Mouse (Mus musculus) frontal cortex, adult 2 months (tissue): ENCODE data around the gene Olfr1026. TPM values are rescaled to one million over a fixed set of nuclear protein-coding genes. Genes with fewer than 3 reads are reported as not detected.

ENCODE experiments used
- DNase-seq, 2 experiments: peaks; one replicate each; pipeline ENCODE4 v3.0.0; 2022; ENCODE audit warnings: low spot score in 1 of 2; ENCODE audit errors: extremely low spot score in 1 of 2
- polyA plus RNA-seq: library from polyadenylated mRNA; depleted of rRNA; stranded (reverse); fragments of >200 nt; gene quantifications from 2 replicates; pipeline ENCODE4 v1.2.3, GENCODE M21; 2012; rRNA removed

The Olfr1026 gene
- not detected in 2 replicates for polyA plus RNA-seq

DNA sequence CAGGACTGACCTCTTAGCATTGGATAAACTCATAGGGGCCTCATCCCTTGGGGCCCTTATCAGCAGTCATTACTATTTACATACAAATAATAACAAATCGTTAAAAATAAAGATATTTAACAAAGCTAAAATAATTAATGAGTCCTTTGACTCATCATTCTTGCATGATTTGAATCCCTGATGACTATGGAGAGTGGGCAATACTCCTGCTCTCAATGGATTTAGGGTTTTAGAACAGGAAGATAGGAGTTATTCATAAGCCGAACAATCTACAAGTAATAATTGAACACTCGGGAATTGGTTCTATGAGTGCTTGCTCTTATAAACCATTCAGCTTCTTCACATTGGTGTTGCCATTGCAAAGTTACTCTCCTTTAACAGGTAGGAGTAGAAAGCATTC lies at the start of gene Olfr1026:
TSS of gene Olfr1026 (plus strand) at position 301 of the 400 bp plus-strand sequence.
- DNase-seq: no peak

DNA sequence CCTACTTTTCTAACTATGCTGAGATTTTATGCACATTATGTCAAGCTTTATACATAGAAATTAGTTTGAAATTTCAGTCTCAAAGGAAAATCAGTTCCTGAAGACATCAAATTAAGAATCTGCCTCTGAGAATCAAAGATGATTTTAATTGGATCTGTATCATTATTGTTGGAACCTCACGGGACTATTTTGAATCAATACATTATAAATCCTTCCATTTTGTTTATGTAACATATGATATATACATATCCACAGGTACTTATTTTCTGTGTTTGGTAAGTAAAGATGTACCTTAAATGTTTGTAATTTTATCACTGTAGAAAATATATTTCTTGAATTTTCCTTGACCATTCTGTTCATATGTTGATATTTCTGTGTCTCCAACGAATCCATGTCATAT lies 36.0 kb upstream of the Olfr1026 start, which contains the start of gene Olfr1023:
TSS of gene Olfr1023 (plus strand) at position 301 of the 400 bp plus-strand sequence.
- DNase-seq: no peak

DNA sequence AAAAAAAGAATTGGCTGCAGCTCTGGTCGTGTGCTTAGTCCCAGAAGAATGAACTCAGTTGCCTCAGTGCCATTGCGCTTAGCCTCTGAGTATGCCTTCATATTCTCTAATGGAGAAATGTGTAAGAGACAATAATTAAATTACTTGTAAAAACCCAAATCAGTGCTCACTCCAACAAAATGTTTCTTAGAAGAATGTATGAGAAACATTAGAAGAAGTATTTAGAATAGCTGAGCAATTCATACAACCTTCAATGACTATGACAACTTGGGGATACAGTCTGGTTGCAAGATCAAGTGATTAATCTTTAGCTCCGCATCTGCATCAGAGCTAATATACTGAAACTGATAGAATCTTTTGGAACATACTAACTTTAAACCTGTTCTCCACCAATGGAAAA lies 16.4 kb upstream of the Olfr1026 start, which contains the start of gene Olfr1024:
TSS of gene Olfr1024 (minus strand) at position 101 of the 400 bp plus-strand sequence.
- DNase-seq: no peak

DNA sequence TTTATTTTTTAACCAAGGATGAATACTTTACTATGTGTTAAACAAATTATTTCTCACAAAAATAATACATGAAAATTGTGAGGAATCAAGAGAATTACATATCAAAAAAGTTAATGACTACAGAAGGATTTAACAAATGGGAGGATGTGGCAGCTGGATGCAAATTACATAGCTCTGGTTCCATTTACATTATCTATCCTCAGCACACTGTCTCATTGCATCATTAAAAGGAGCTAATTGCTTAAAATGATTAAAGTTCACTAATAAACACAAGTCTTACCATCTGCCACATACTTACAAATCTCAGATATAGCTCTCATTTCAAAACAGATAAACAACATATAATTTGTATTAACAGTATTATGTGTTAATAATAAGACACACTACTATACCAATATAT lies 8.2 kb upstream of the Olfr1026 start:
- DNase-seq: no peak

DNA sequence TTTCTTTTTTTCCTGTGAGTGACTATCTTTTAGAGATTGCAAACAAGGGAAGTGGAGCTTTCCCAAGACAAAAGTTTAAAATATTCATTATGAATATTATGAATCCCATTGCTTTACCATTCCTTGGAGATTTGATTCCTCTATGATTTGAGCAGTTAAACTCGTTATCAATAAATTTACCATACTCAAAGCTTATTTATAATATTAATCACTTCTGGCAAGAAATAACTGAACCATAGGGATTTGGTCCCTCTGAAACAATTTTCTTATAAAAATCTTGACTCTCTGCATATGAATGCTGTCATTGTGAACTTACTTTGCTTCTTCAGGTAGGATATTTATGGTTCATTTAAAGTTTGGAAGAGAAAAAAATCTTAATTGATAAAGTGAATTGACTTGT lies 6.5 kb upstream of the Olfr1026 start, which contains the start of gene Olfr1025-ps1:
TSS of gene Olfr1025-ps1 (plus strand) at position 301 of the 400 bp plus-strand sequence.
- no peak for DNase-seq

DNA sequence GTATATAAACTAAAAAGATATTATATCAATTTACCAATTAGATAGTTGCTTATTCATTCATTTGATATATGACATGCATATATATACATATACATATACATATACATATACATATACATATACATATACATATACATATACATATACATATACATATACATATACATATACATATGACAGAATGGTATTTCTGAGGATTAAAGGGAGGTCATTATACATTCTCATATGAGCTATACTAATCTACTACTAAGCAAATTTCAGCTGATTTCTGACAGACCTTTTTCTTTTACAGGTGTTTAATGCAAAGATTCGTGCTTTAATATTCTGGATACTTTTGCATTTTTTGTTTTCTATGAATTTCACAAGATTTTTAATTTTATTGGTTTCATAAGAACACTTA lies 28.8 kb downstream of the Olfr1026 start, which contains the start of gene Olfr1028:
TSS of gene Olfr1028 (plus strand) at position 301 of the 400 bp plus-strand sequence.
- DNase-seq: no peak

DNA sequence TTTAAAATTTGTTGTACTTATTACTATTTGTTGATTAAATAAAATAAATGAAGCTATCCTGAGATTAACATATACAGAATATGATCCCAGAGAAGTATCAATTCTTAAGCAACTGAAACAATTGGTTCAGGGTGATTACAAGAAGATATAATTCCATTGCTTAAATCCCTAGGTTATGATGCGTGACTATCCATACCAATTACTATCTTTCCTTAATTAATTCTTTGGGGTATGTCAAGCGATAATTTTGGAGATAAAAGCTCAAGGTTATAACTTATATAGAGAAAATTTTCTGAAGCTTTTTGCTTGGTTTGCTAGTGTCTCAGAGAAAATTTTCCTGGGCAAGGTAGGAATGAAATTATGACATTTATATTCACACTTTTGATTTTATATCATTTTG lies 52.2 kb downstream of the Olfr1026 start, which contains the start of gene Olfr1029:
TSS of gene Olfr1029 (plus strand) at position 301 of the 400 bp plus-strand sequence.
- DNase-seq: no peak

Other genes with a start within 250 kb of the Olfr1026 start
- not detected in 2 replicates for gene Olfr1006, start 242.8 kb upstream of the Olfr1026 start, polyA plus RNA-seq
- gene Olfr1008, start 232.1 kb upstream of the Olfr1026 start, polyA plus RNA-seq: not detected in 2 replicates
- 0.06 TPM in 1 of 2 replicates, not detected in the other for gene Olfr1009, start 206.1 kb upstream of the Olfr1026 start, polyA plus RNA-seq
- gene Olfr1012, start 158.8 kb upstream of the Olfr1026 start, polyA plus RNA-seq: not detected in 2 replicates
- gene Olfr1013, start 154.5 kb upstream of the Olfr1026 start, polyA plus RNA-seq: 0.10 TPM in 1 of 2 replicates, not detected in the other
- gene Olfr1014, start 148.8 kb upstream of the Olfr1026 start, polyA plus RNA-seq: not detected in 2 replicates
- gene Olfr1015, start 139.5 kb upstream of the Olfr1026 start, polyA plus RNA-seq: not detected in 2 replicates
- not detected in 2 replicates for gene Olfr1016, start 119.0 kb upstream of the Olfr1026 start, polyA plus RNA-seq
- 0.27 TPM in 1 of 2 replicates, not detected in the other for gene Olfr1018, start 103.1 kb upstream of the Olfr1026 start, polyA plus RNA-seq
- 0.06 TPM in 1 of 2 replicates, not detected in the other for gene Olfr1019, start 76.1 kb upstream of the Olfr1026 start, polyA plus RNA-seq
- not detected in 2 replicates for gene Olfr1020, start 74.5 kb upstream of the Olfr1026 start, polyA plus RNA-seq
- gene Olfr1022, start 53.0 kb upstream of the Olfr1026 start, polyA plus RNA-seq: not detected in 2 replicates
- gene Olfr1023, start 35.9 kb upstream of the Olfr1026 start, polyA plus RNA-seq: not detected in 2 replicates
- gene Olfr1024, start 16.5 kb upstream of the Olfr1026 start, polyA plus RNA-seq: not detected in 2 replicates
- not detected in 2 replicates for gene Olfr1025-ps1, start 6.4 kb upstream of the Olfr1026 start, polyA plus RNA-seq
- not detected in 2 replicates for gene Olfr1028, start 28.9 kb downstream of the Olfr1026 start, polyA plus RNA-seq
- gene Olfr1029, start 52.3 kb downstream of the Olfr1026 start, polyA plus RNA-seq: 0.08 and 0.11 TPM in 2 replicates
- gene Olfr1030, start 57.7 kb downstream of the Olfr1026 start, polyA plus RNA-seq: 0.04 TPM in 1 of 2 replicates, not detected in the other
- gene Olfr1031, start 68.7 kb downstream of the Olfr1026 start, polyA plus RNA-seq: not detected in 2 replicates
- gene Olfr1032, start 84.0 kb downstream of the Olfr1026 start, polyA plus RNA-seq: not detected in 2 replicates
- 0.11 and 0.16 TPM in 2 replicates for gene Olfr1033, start 99.1 kb downstream of the Olfr1026 start, polyA plus RNA-seq
- gene Olfr1034, start 124.3 kb downstream of the Olfr1026 start, polyA plus RNA-seq: 0.02 TPM in 1 of 2 replicates, not detected in the other
- gene Olfr1036, start 152.4 kb downstream of the Olfr1026 start, polyA plus RNA-seq: not detected in 2 replicates
- not detected in 2 replicates for gene Olfr1037, start 165.8 kb downstream of the Olfr1026 start, polyA plus RNA-seq
- not detected in 2 replicates for gene Olfr1039, start 214.4 kb downstream of the Olfr1026 start, polyA plus RNA-seq
- gene Olfr1040, start 225.2 kb downstream of the Olfr1026 start, polyA plus RNA-seq: not detected in 2 replicates
- gene Olfr1042, start 240.3 kb downstream of the Olfr1026 start, polyA plus RNA-seq: not detected in 2 replicates
- not detected in 2 replicates for gene Olfr1043, start 246.0 kb downstream of the Olfr1026 start, polyA plus RNA-seq